Mouse (Mus musculus) heart, postnatal 25 days (tissue): ENCODE measurements around the gene Arl5b. TPM values are rescaled to one million over a fixed set of nuclear protein-coding genes. Genes with fewer than 3 reads are reported as not detected.

Experiments used
- DNase-seq: peaks from one replicate; pipeline ENCODE4 v3.0.0; 2022; ENCODE audit warnings: low spot score
- intact Hi-C: fragments of 180-260 bp; cut with DNase I; formaldehyde crosslinking; loops from one replicate; pipeline ENCODE4 v1.15.1; 2025
- total RNA-seq, 2 experiments: library from RNA; stranded (reverse); gene quantifications; 2 replicates each; pipeline ENCODE4 v1.2.3; 2021

Gene Arl5b
- total RNA-seq, 2 experiments from 2014 or later = 29.3 to 37.4 TPM

DNA sequence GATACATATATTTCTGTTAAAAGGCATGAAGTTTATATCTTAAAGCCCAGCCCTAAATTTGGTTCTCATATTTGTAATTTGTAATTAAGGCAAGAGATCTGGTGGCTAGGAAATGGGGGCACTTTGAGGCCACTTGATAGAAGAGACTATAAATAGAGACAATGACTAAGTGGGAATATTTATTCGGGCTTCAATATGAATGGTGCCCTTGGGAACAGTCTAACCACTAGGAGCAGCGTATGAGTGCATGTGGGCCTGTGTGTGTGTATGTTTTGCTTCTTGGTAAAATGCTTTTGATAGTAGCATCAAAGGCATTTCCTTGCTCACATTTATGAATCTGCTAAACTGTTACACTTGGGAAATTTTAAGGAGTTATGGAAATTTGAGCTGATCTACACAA is 62.1 kb downstream of the Arl5b start:
- DNase-seq = no peak
- intact Hi-C loops = no loop called here

DNA sequence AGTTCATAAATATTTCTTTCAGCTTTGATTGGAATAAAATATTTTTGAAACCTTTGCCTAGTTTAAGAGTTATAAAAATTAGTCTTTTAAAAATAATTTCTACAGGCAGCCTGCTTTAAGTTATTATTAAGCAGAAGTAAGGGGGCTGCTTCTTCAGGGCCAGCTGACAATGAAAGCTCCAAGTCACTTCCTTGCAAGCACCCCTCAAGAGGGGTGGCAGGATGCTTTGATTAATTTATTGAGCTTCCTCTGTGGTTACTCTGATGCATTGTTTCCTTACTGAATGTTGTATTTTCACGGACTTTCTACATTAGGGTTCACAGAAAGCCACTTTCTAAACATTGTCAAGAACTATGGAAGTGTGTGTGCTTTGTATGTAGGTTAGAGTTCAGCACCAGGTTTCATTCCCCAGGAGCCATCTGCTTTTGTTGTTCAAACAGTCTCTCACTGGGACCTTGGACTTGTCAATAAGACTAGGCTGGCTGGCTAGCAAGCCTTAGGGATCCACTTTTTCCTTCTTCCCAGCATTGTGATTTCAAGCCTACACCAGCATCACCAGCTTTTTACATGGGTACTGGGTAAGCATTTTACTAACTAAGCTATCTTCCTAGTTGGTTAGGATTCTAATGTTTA is 62.7 kb downstream of the Arl5b start:
- intact Hi-C loops = no loop called here
- no peak for DNase-seq

DNA sequence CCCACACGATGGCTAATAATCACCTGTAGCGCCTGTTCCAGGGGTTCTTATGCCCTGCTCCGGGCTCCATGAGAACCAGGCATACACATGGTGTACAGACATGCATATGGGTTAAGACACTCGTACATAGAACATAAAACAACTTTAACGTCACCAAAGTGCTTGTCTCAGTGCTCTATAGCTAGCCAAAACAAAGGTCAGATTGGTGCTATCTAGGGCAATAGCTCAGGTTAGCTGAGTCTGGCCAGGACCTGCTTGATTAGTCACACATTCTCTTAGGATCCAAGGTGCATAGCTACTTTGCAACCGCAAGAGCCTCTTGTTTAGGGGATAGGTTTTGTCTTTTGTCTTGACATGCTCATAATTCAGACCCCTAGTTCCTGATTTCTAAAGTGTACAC is 63.5 kb downstream of the Arl5b start:
- no peak for DNase-seq
- intact Hi-C loops = no loop called here

DNA sequence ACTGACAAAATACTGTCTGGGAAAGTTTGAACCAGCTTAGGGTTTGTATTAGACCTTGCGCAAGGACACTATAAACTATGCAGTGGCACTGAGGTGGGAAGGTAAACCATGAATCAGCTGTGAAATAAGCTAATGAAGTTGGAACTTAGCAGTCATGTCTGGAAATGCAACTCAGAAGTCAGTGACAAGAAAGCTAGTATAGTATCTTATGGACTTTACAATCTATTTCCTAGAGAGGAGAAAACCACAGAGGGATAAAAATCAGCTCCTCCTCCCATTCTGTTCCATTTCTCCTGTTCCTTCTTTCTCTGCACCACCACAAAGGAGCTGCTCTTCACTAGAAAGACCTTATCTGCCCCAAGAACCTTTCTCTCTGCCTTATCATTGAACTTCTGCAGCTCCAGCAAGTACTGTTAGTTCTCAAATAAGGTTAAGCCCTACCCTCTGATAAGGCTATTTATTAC is 72.1 kb downstream of the Arl5b start:
- intact Hi-C loops = no loop called here
- no peak for DNase-seq

Other genes with a start within 250 kb of the Arl5b start
- gene Nsun6, start 5.7 kb downstream of the Arl5b start, total RNA-seq = 1 to 10 TPM; 2.2 to 5.3 TPM